Mouse (Mus musculus): ENCODE measurements at regions not wholly inside any gene's neighbourhood (a gene's known extent, or its start where the extent isn't known, plus 50 kb on each side); places are given as distances from the start of the nearest gene placed in this dataset.

- no peak overlapping the region for H3K4me2 ChIP-seq (replicated peaks; ENCODE audit: low read depth)
- H3K4me1 ChIP-seq (replicated peaks; ENCODE audit: control insufficient read depth, insufficient read depth), result no peaks in the 10 kb centered on the region
- ATAC-seq (ENCODE audit: low FRiP score, low TSS enrichment) (no peak), DNase-seq (ENCODE audit: low spot score) (no peak)
- H3K27ac ChIP-seq (replicated peaks), result no peak overlapping the region
- TF ChIP-seq EP300 (optimal IDR thresholded peaks at IDR 0.05) (no peak), CTCF (IDR thresholded peaks at IDR 0.05; ENCODE audit: low read depth) (no peak)
- 81% methylated on average over 3 of the region's 3 CpGs for WGBS
- no peaks in the 10 kb centered on the region for H3K36me3 ChIP-seq (ENCODE audit: control insufficient read depth, insufficient read depth, low read length)
- no peaks in the 10 kb centered on the region for H3K27me3 ChIP-seq (ENCODE audit: control insufficient read depth, insufficient read depth, low read length)
- H3K4me3 ChIP-seq (ENCODE audit: low read depth, low read length), result no peak overlapping the region
- no peak overlapping the region for H3K9ac ChIP-seq (ENCODE audit: low read length)
- H3K9me3 ChIP-seq (ENCODE audit: control insufficient read depth, low read length), result no peaks in the 10 kb centered on the region
These were observed 207.4 kb upstream of the Kdm8 start for GRCm38 (mm10) chr7:125237026-125237425.

GRCm38 (mm10) chr7:125243021-125243420 is 201.5 kb upstream of the Kdm8 start:
- Histone ChIP-seq H3K9me3 (ENCODE audit: control insufficient read depth, low read length) (no peaks in the 10 kb centered on the region), H3K4me3 (ENCODE audit: low read depth, low read length) (no peak overlapping the region), H3K4me2 (replicated peaks; ENCODE audit: low read depth) (no peak overlapping the region), H3K9ac (ENCODE audit: low read length) (no peak overlapping the region), H3K27ac (replicated peaks) (no peak overlapping the region), H3K4me1 (replicated peaks; ENCODE audit: control insufficient read depth, insufficient read depth) (no peaks in the 10 kb centered on the region), H3K27me3 (ENCODE audit: control insufficient read depth, insufficient read depth, low read length) (no peaks in the 10 kb centered on the region), H3K36me3 (ENCODE audit: control insufficient read depth, insufficient read depth, low read length) (no peaks in the 10 kb centered on the region)
- 68% methylated on average over 3 of the region's 3 CpGs for WGBS
- DNase-seq (ENCODE audit: low spot score) (no peak), ATAC-seq (ENCODE audit: low FRiP score, low TSS enrichment) (no peak)
- TF ChIP-seq CTCF (IDR thresholded peaks at IDR 0.05; ENCODE audit: low read depth) (no peak), EP300 (optimal IDR thresholded peaks at IDR 0.05) (no peak)

- Histone ChIP-seq H3K9ac (ENCODE audit: low read length) (no peak overlapping the region), H3K27ac (replicated peaks) (no peak overlapping the region), H3K4me3 (ENCODE audit: low read depth, low read length) (no peak overlapping the region), H3K4me2 (replicated peaks; ENCODE audit: low read depth) (no peak overlapping the region), H3K27me3 (ENCODE audit: control insufficient read depth, insufficient read depth, low read length) (no peaks in the 10 kb centered on the region), H3K36me3 (ENCODE audit: control insufficient read depth, insufficient read depth, low read length) (no peaks in the 10 kb centered on the region), H3K9me3 (ENCODE audit: control insufficient read depth, low read length) (no peaks in the 10 kb centered on the region), H3K4me1 (replicated peaks; ENCODE audit: control insufficient read depth, insufficient read depth) (no peaks in the 10 kb centered on the region)
- TF ChIP-seq CTCF (IDR thresholded peaks at IDR 0.05; ENCODE audit: low read depth), result no peak
- no peak for TF ChIP-seq EP300 (optimal IDR thresholded peaks at IDR 0.05)
- WGBS, result 90% methylated on average over 3 of the region's 3 CpGs
- no peak for ATAC-seq (ENCODE audit: low FRiP score, low TSS enrichment)
- DNase-seq (ENCODE audit: low spot score), result no peak
These were observed 196.1 kb upstream of the Kdm8 start for GRCm38 (mm10) chr7:125248386-125248785.

GRCm38 (mm10) chr7:125250385-125250784 is 194.1 kb upstream of the Kdm8 start:
- Histone ChIP-seq H3K9me3 (ENCODE audit: control insufficient read depth, low read length) (no peaks in the 10 kb centered on the region), H3K4me2 (replicated peaks; ENCODE audit: low read depth) (no peak overlapping the region), H3K9ac (ENCODE audit: low read length) (no peak overlapping the region), H3K27me3 (ENCODE audit: control insufficient read depth, insufficient read depth, low read length) (no peaks in the 10 kb centered on the region), H3K4me3 (ENCODE audit: low read depth, low read length) (no peak overlapping the region), H3K27ac (replicated peaks) (no peak overlapping the region), H3K4me1 (replicated peaks; ENCODE audit: control insufficient read depth, insufficient read depth) (no peaks in the 10 kb centered on the region), H3K36me3 (ENCODE audit: control insufficient read depth, insufficient read depth, low read length) (no peaks in the 10 kb centered on the region)
- TF ChIP-seq EP300 (optimal IDR thresholded peaks at IDR 0.05) (no peak), CTCF (IDR thresholded peaks at IDR 0.05; ENCODE audit: low read depth) (peak; percentile 15; the same call in 1 of the 2 replicates)
- ATAC-seq (ENCODE audit: low FRiP score, low TSS enrichment), result no peak
- 59% methylated on average over 2 of the region's 2 CpGs for WGBS
- DNase-seq (ENCODE audit: low spot score), result no peak

- WGBS, result 66% methylated on average over 6 of the region's 6 CpGs
- ATAC-seq (ENCODE audit: low FRiP score, low TSS enrichment) (no peak), DNase-seq (ENCODE audit: low spot score) (no peak)
- TF ChIP-seq CTCF (IDR thresholded peaks at IDR 0.05; ENCODE audit: low read depth), result no peak
- TF ChIP-seq EP300 (optimal IDR thresholded peaks at IDR 0.05), result no peak
- H3K9ac ChIP-seq (ENCODE audit: low read length), result no peak overlapping the region
- no peaks in the 10 kb centered on the region for H3K36me3 ChIP-seq (ENCODE audit: control insufficient read depth, insufficient read depth, low read length)
- no peaks in the 10 kb centered on the region for H3K9me3 ChIP-seq (ENCODE audit: control insufficient read depth, low read length)
- no peak overlapping the region for H3K4me2 ChIP-seq (replicated peaks; ENCODE audit: low read depth)
- no peak overlapping the region for H3K27ac ChIP-seq (replicated peaks)
- no peaks in the 10 kb centered on the region for H3K27me3 ChIP-seq (ENCODE audit: control insufficient read depth, insufficient read depth, low read length)
- no peak overlapping the region for H3K4me3 ChIP-seq (ENCODE audit: low read depth, low read length)
- no peaks in the 10 kb centered on the region for H3K4me1 ChIP-seq (replicated peaks; ENCODE audit: control insufficient read depth, insufficient read depth)
These were observed 193.4 kb upstream of the Kdm8 start for GRCm38 (mm10) chr7:125250970-125251585.

GRCm38 (mm10) chr7:125254302-125254701 is 190.2 kb upstream of the Kdm8 start:
- no peaks in the 10 kb centered on the region for H3K27me3 ChIP-seq (ENCODE audit: control insufficient read depth, insufficient read depth, low read length)
- H3K9me3 ChIP-seq (ENCODE audit: control insufficient read depth, low read length), result no peaks in the 10 kb centered on the region
- 28% methylated on average over 4 of the region's 4 CpGs for WGBS
- H3K9ac ChIP-seq (ENCODE audit: low read length), result no peak overlapping the region
- H3K4me1 ChIP-seq (replicated peaks; ENCODE audit: control insufficient read depth, insufficient read depth), result no peaks in the 10 kb centered on the region
- H3K4me2 ChIP-seq (replicated peaks; ENCODE audit: low read depth), result no peak overlapping the region
- no peak overlapping the region for H3K27ac ChIP-seq (replicated peaks)
- TF ChIP-seq CTCF (IDR thresholded peaks at IDR 0.05; ENCODE audit: low read depth) (no peak), EP300 (optimal IDR thresholded peaks at IDR 0.05) (no peak)
- H3K4me3 ChIP-seq (ENCODE audit: low read depth, low read length), result no peak overlapping the region
- ATAC-seq (ENCODE audit: low FRiP score, low TSS enrichment) (no peak), DNase-seq (ENCODE audit: low spot score) (no peak)
- no peaks in the 10 kb centered on the region for H3K36me3 ChIP-seq (ENCODE audit: control insufficient read depth, insufficient read depth, low read length)
